Mouse (Mus musculus): Measurements from ENCODE around the gene Cntnap5b.

DNA sequence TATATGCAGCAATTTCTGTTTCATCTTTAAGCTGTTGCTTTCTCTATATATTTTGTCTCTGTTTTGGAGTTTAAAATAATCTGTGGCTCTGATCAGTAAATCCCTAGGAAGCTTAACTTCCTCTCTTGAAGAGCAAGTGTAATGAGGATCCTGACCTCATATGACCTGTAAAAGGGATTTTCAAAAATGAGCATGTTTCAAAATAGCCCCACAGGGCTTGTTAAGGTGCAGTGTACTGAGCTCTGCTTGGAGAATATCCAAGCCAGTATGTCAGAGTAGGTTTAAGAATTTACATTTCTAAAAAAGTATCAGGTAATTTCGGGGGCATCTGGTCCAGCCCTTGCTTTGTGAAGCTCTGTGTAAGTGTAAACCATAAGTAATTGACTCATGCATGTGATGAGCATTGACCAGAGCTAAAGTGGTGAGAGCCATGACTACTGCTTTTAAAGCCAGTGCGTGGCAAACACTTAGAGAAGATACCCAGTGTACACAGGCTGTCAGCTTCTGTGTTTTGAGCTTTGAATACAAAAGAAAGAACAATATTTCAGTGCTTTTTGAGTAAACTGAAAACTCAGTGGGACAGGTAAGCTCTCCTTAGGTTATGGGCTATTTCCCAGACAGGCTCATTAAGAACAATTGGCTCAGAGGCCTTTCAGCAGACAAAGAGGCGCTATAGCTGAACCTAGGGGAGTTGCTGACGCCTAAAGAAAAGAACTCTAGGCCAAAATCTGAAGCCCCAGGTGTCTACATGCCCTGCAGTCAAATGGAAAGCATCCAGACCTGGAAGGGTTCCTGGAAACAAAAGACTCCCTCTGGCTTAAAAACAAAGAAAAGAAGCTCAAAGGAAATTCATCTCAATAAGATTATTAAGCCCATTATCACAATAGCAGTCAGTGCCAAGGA, 197.9 kb downstream of the Cntnap5b start:
- TF ChIP-seq ZC3H11A (IDR thresholded peaks at IDR 0.05; ENCODE audit: borderline replicate concordance, low read depth, low read length) (no peak), MAFK (IDR thresholded peaks at IDR 0.05; ENCODE audit: insufficient read depth, low read depth, low read length) (no peak), CHD2 (IDR thresholded peaks at IDR 0.05; ENCODE audit: low read depth, low read length) (no peak)

Measured in ES-E14 (cell line).